Mouse (Mus musculus): ENCODE measurements around the gene Tcn2. TPM values are rescaled to one million over a fixed set of nuclear protein-coding genes. Genes with fewer than 3 reads are reported as not detected.
A peak's percentile ranks its signal among the peaks of the same experiment; 100 is the strongest.

The Tcn2 gene
- polyA plus RNA-seq, 1 experiment from 2014 or later: 158 TPM

DNA sequence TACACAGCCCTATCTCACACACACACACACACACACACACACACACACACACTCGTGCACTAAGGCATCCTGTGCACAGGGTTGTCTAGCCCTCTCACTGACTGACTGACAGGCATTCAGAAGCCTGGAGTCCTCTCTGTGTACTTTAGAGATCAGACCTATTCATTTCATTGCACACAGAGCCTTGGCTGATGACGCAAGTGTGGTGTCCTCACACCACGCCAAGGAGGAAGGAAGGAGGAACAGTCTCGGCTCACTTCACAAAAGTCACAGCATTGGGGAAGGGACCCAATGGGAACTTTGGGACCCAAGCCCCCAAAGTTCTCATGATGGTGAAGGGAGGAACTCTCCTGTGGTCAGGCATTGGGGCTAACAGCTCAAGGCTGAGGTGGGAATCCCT lies 1.9 kb downstream of the Tcn2 start:
- POLR2A ChIA-PET: interaction anchor here (2.7 kb wide), 1 partner anchor 8 kb away, joined by 8 read pairs; no protein-coding TSS in a partner anchor

DNA sequence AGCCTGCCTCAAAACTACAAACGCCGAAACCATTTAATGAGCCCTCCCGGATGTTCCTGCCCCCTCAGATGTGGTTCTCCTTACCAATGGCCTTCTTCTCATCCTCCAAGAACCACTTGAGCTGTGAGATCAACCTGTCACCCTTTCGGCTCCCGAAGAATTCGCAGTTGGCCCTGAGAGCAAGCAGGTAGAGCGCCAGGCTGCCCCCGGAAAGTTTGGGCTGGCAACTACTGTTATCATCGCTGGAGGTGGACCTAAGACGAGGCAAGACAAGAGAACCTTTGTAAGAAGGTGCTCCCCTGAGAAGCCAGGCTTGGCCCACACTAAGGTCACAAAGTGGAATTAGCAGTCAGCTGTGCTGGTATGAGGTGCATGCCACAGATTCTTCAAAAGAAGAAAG lies 6.0 kb downstream of the Tcn2 start:
- ChIA-PET CTCF (interaction anchor here (3.4 kb wide), 1 partner anchor 11 kb away, joined by 10 read pairs; the partner anchor contains the start of gene Slc35e4), POLR2A (no interaction called here)
- DNase-seq (ENCODE audit: low read depth, low spot score) (no peak), ATAC-seq (no peak)
- no peak for TF ChIP-seq CTCF (IDR thresholded peaks at IDR 0.05)
- H3K27me3 ChIP-seq: no peaks in the 10 kb centered on the region
- in situ Hi-C loops (cut with MboI; ENCODE audit: low pct_unique_long_range_greater_than_20kb): no loop called here

More for the DNA sequence above, 1.9 kb downstream of the Tcn2 start:
- in situ Hi-C loops (cut with MboI; ENCODE audit: low pct_unique_long_range_greater_than_20kb): no loop called here
- no peak for ATAC-seq
- no peak for TF ChIP-seq CTCF (IDR thresholded peaks at IDR 0.05)
- no peak for DNase-seq (ENCODE audit: low read depth, low spot score)
- CTCF ChIA-PET: interaction anchor here (2.8 kb wide), 1 partner anchor 9 kb away, joined by 12 read pairs; no protein-coding TSS in a partner anchor
- no peaks in the 10 kb centered on the region for H3K27me3 ChIP-seq

DNA sequence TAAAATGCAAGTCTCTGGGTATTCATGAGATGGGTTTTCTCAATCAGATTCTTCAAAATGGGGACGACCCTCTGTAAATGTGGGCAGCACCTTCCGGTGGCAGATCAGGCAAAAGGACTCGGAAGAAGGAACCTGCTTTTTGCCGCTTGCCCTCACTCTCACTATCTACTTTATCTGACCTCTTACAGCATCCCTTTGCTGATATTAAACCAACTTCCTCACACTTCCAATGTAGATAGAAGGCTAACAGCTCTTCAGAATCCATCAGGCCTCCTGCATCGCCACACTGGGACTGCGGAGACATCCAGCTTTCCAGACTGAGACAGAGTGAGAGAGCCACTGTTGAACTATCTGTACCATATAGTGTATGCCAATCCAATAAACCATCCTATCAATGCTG lies 9.2 kb downstream of the Tcn2 start:
- no peak for TF ChIP-seq CTCF (IDR thresholded peaks at IDR 0.05)
- CTCF ChIA-PET: interaction anchor here (3.4 kb wide), 1 partner anchor 8 kb away, joined by 10 read pairs; the partner anchor contains the start of gene Slc35e4
- DNase-seq (ENCODE audit: low read depth, low spot score) (no peak), ATAC-seq (no peak)
- POLR2A ChIA-PET: interaction anchor here (1.9 kb wide), 1 partner anchor 8 kb away, joined by 8 read pairs; the partner anchor contains the start of gene Tcn2
- in situ Hi-C loops (cut with MboI; ENCODE audit: low pct_unique_long_range_greater_than_20kb): no loop called here
- H3K27me3 ChIP-seq: no peaks in the 10 kb centered on the region

DNA sequence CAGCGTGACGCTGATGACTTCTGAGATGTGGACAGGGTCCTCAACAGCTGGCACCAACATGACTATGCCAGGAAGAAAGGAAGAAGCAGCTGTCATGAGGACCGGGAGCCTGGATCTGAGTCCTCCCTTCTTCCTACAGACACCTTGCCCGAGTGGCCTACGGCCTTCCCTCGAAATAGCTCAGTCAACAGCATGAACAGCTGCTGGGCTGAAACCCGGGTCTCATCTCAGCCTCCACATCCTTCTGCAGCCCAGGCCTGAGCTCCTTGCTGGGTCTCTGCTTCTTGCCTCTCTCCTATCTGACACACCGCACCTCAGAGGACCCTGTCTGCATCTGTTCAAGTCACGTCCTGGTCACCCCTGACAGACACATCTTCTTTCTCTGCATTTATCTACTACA lies 9.8 kb downstream of the Tcn2 start:
- TF ChIP-seq CTCF (IDR thresholded peaks at IDR 0.05): no peak
- ATAC-seq: no peak

DNA sequence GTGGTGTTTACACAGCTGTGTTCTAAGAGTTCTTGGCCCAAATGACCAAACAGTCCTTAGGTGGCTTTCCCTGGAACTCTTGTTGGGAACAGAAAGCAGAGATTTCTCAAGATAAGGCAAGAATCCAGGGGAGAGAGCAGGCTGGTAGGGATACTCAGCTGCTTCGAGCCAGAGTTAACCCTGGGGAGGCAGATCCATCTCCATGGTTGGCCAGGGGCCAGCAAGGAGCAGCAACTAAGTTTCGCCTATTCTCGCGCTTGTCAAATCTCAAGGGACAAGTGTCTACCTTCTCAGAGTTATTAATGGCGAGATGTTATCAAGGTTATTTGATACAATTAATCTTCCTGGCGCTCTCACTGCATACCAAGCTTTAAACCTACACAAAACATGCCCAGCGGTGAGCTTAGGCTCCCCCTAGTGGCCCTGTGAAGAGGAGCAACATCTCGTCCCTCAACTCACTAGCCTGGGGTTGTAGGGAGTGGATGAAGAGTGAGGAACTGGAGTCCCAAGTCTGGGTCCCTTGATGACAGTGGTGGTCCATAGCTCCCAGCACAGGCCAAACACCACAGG lies 10.6 kb downstream of the Tcn2 start:
- POLR2A ChIA-PET: interaction anchor here (1.9 kb wide), 1 partner anchor 10 kb away, joined by 8 read pairs; the partner anchor contains the start of gene Tcn2
- CTCF ChIA-PET: interaction anchor here (0.7 to 2.2 kb wide), 12 partner anchors 10 to 226 kb away, joined by 3 to 12 read pairs (median 3); partner anchors contain the start of gene Tcn2
- no peak for DNase-seq (ENCODE audit: low read depth, low spot score)
- no peak for TF ChIP-seq CTCF (IDR thresholded peaks at IDR 0.05)
- in situ Hi-C loops (cut with MboI; ENCODE audit: low pct_unique_long_range_greater_than_20kb): no loop called here
- no peak for ATAC-seq
- H3K27me3 ChIP-seq: no peaks in the 10 kb centered on the region

More for the DNA sequence above, 9.8 kb downstream of the Tcn2 start:
- DNase-seq (ENCODE audit: low read depth, low spot score): no peak
- ChIA-PET POLR2A (interaction anchor here (1.9 kb wide), 1 partner anchor 9 kb away, joined by 8 read pairs; the partner anchor contains the start of gene Tcn2), CTCF (interaction anchor here (1.2 to 3.4 kb wide), 10 partner anchors 7 to 226 kb away, joined by 3 to 12 read pairs (median 4); partner anchors contain the start of genes Slc35e4 and Tcn2)
- no peaks in the 10 kb centered on the region for H3K27me3 ChIP-seq
- in situ Hi-C loops (cut with MboI; ENCODE audit: low pct_unique_long_range_greater_than_20kb): no loop called here

DNA sequence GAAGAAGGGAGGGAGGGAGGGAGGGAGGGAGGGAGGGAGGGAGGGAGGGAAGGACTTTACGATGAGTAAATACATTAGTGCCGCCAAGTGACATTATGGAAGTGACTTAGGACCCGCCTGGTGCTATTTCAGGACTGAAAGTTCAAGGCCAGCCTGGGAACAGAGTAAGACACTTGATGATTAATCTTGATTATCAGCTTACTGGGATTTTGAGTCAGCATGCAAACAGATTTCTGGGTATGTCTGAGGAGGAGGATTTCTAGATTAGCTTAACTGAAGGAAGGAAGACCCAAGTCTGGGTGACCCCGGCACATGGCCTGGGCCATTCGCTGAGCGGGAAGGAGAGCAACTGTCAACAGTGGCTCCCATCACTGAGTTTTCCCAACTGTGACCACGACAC lies 11.5 kb downstream of the Tcn2 start:
- in situ Hi-C loops (cut with MboI; ENCODE audit: low pct_unique_long_range_greater_than_20kb): no loop called here
- POLR2A ChIA-PET: no interaction called here
- ATAC-seq (no peak), DNase-seq (ENCODE audit: low read depth, low spot score) (no peak)
- H3K27me3 ChIP-seq: no peaks in the 10 kb centered on the region
- no peak for TF ChIP-seq CTCF (IDR thresholded peaks at IDR 0.05)
- CTCF ChIA-PET: interaction anchor here (1.1 to 2.2 kb wide), 5 partner anchors 11 to 225 kb away, joined by 3 to 12 read pairs (median 3); partner anchors contain the start of gene Tcn2

DNA sequence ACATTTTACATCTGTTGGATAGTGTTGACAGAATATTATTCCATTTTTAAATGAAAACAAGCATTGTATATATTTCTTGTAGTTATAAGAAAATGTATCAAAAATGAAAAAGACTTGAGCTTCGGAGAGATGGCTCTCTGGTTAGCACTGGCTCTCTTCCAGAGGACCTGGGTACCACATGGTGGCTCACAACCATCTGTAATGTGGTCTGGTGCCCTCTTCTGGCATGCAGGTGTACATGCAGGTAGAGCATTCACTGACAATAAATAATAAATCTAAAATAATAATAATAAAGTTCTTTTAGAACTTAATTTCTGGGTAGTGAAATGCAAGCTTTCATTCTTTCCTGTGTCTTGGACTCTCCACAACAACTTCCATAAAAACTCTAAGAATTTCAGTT lies 13.2 kb downstream of the Tcn2 start:
- in situ Hi-C loops (cut with MboI; ENCODE audit: low pct_unique_long_range_greater_than_20kb): no loop called here
- no peak for ATAC-seq
- no peak for DNase-seq (ENCODE audit: low read depth, low spot score)

DNA sequence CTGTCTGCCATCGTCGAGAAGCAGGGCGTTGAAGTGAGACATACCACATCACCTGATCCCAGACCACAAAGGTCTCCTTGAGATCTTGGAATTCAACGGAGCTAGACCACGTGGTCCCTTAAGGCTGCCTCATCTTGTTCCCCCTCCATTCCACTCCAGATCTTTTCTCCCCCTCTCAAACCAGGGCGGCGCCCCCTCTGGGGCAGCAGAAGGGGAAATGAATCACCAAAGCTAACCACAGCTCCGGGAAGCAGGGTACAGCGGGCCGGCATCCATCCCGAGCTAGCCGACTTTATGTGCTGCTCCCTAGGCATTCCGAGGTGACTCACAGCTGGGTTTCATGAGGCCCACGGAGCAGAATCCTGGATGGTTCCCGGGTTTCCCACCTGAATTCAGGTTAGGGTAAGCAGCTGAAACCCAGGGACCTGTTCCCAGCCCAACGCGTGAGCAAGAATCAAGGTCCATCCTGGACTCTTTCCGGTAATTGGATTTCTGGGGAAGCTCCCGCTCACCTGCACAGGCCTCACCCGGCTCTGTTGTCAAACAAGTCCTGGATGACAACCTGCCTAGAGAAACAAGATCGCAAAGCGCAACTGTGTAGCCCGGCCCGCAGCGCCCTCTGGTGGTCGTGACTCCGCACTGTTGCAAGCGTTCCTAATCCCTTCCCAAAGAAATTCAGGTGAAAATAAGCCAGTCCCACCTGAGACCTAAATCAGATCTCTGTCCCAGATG lies 17.7 kb downstream of the Tcn2 start, which contains the start of gene Slc35e4:
TSS of gene Slc35e4 (minus strand) at position 556 of the 732 bp plus-strand sequence.
- ChIA-PET POLR2A (interaction anchor here (1.1 to 2.0 kb wide), 6 partner anchors 11 to 100 kb away, joined by 3 to 12 read pairs (median 4); partner anchors contain the start of genes 4921536K21Rik and Dusp18), CTCF (interaction anchor here (0.8 to 3.3 kb wide), 11 partner anchors 9 to 117 kb away, joined by 3 to 17 read pairs (median 6); partner anchors contain the start of genes 4921536K21Rik and Dusp18)
- ATAC-seq (peak; percentile 40), DNase-seq (ENCODE audit: low read depth, low spot score) (peak; percentile 86)
- no peaks in the 10 kb centered on the region for H3K27me3 ChIP-seq
- in situ Hi-C loops (cut with MboI; ENCODE audit: low pct_unique_long_range_greater_than_20kb): no loop called here
- no peak for TF ChIP-seq CTCF (IDR thresholded peaks at IDR 0.05)

More for the DNA sequence above, 13.2 kb downstream of the Tcn2 start:
- TF ChIP-seq CTCF (IDR thresholded peaks at IDR 0.05): no peak
- CTCF ChIA-PET: interaction anchor here (0.9 to 1.0 kb wide), 2 partner anchors 26 to 37 kb away, joined by 3 to 6 read pairs; no protein-coding TSS in a partner anchor
- no peaks in the 10 kb centered on the region for H3K27me3 ChIP-seq
- POLR2A ChIA-PET: no interaction called here

DNA sequence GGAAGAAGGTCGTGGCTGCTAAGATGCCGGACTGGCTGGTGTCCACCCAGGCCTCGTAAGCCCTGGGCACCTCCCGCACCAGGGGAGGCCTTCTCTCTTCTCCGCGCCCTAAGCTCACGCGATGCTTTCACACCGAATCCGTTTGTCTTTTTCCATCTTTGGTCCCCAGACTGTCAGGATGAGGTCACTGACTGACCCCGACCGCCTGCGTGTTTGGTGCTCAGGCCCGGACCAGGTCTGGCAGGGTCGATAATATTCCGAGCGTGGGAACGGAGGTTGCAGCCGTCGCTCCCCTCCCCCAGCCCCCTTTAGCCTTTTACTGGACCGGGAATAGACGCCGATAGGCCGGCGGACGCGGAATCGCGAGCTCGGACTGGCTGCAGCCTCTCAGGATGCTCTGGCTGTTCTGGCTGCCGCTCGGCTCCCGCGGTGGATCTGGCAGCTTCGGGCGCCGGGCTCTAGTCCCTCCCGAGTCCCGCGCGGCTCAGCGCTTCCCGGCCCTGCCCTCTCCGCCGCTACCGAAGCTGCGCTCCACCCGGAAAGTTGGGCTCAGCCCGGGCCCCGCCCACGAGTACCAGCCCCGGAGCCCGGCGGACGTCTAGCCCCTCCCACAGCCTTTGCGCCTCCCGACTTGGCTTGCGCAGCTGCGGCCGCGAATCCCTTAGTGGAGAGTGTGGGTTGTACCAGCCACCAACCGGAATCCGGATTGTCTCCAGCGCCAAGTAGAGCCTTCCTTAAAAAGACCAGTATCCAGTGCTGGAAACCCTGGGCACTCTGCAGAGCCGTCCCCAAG lies 18.4 kb downstream of the Tcn2 start:
- TF ChIP-seq CTCF (IDR thresholded peaks at IDR 0.05): no peak
- ATAC-seq (peak; percentile 77), DNase-seq (ENCODE audit: low read depth, low spot score) (no peak)
- ChIA-PET POLR2A (interaction anchor here (1.1 to 2.0 kb wide), 5 partner anchors 10 to 99 kb away, joined by 3 to 12 read pairs (median 4); no protein-coding TSS in a partner anchor), CTCF (interaction anchor here (0.8 to 3.3 kb wide), 11 partner anchors 8 to 116 kb away, joined by 3 to 17 read pairs (median 6); partner anchors contain the start of genes 4921536K21Rik and Dusp18)
- no peaks in the 10 kb centered on the region for H3K27me3 ChIP-seq
- in situ Hi-C loops (cut with MboI; ENCODE audit: low pct_unique_long_range_greater_than_20kb): no loop called here
